Mouse (Mus musculus): ENCODE measurements at regions not wholly inside any gene's neighbourhood (a gene's known extent, or its start where the extent isn't known, plus 50 kb on each side); places are given as distances from the start of the nearest gene placed in this dataset.
A peak's percentile ranks its signal among the peaks of the same experiment; 100 is the strongest.

- DNase-seq = no peak
Observed at GRCm38 (mm10) chr2:169524429-169524828, 63.1 kb downstream of the Gm11011 start.

- no peak for DNase-seq
Observed at GRCm38 (mm10) chr2:169519941-169520340, 67.6 kb downstream of the Gm11011 start.

GRCm38 (mm10) chr2:169515350-169515749, 72.2 kb downstream of the Gm11011 start:
- DNase-seq = no peak

- no peak for DNase-seq
Observed at GRCm38 (mm10) chr2:169510741-169511140, 76.8 kb downstream of the Gm11011 start.

GRCm38 (mm10) chr2:169509406-169509805, 78.1 kb downstream of the Gm11011 start:
- DNase-seq = no peak

- DNase-seq = no peak
Observed at GRCm38 (mm10) chr2:169504416-169505057, 83.0 kb downstream of the Gm11011 start.

GRCm38 (mm10) chr2:169503598-169503958, 84.0 kb downstream of the Gm11011 start:
- no peak for DNase-seq

- DNase-seq = no peak
Observed at GRCm38 (mm10) chr2:169502717-169503597, 84.6 kb downstream of the Gm11011 start.

- no peak for DNase-seq
Observed at GRCm38 (mm10) chr2:169501736-169502340, 85.7 kb downstream of the Gm11011 start.

GRCm38 (mm10) chr2:169495368-169495767, 92.2 kb downstream of the Gm11011 start:
- DNase-seq = no peak

- DNase-seq = peak; percentile 8
Observed at GRCm38 (mm10) chr2:169494503-169495311, 92.8 kb downstream of the Gm11011 start.

- DNase-seq = no peak
Observed at GRCm38 (mm10) chr2:169493609-169494275, 93.8 kb downstream of the Gm11011 start.

GRCm38 (mm10) chr2:169483934-169484333, 103.6 kb downstream of the Gm11011 start:
- DNase-seq = no peak

GRCm38 (mm10) chr2:169481731-169482465, 105.6 kb downstream of the Gm11011 start:
- DNase-seq = no peak

GRCm38 (mm10) chr2:169474418-169475112, 113.0 kb downstream of the Gm11011 start:
- peak; percentile 7 for DNase-seq

GRCm38 (mm10) chr2:169469538-169469937, 118.0 kb downstream of the Gm11011 start:
- no peak for DNase-seq

- no peak for DNase-seq
Observed at GRCm38 (mm10) chr2:169467621-169468020, 119.9 kb downstream of the Gm11011 start.

- DNase-seq = no peak
Observed at GRCm38 (mm10) chr2:169464106-169464505, 123.4 kb downstream of the Gm11011 start.

- DNase-seq = no peak
Observed at GRCm38 (mm10) chr2:169461491-169462039, 126.0 kb downstream of the Gm11011 start.

GRCm38 (mm10) chr2:169452956-169453355, 134.6 kb downstream of the Gm11011 start:
- DNase-seq = no peak
